Mouse (Mus musculus): Measurements from ENCODE around the gene Ccdc113.
"Not testable (repeated sequence)": the region's sequence is repeated elsewhere in the genome, so short reads cannot be mapped to it uniquely, and the experiment has no call there.

Gene Ccdc113

GRCm38 (mm10) chr8:95602168-95602567, 68.3 kb downstream of the Ccdc113 start:
- no peak for DNase-seq (ENCODE audit: low read depth)

GRCm38 (mm10) chr8:95606509-95606908, 72.6 kb downstream of the Ccdc113 start:
- DNase-seq (ENCODE audit: low read depth), result not testable (repeated sequence)

- DNase-seq (ENCODE audit: low read depth), result no peak
Measured at GRCm38 (mm10) chr8:95607210-95607609, 73.3 kb downstream of the Ccdc113 start.

Data from naive thymus-derived CD4-positive, alpha-beta T cell, adult 2 months (primary cell).